Mouse (Mus musculus) granulocyte monocyte progenitor cell, adult 5-6 weeks (primary cell): ENCODE data around the gene Zdhhc8. TPM values are rescaled to one million over a fixed set of nuclear protein-coding genes. Genes with fewer than 3 reads are reported as not detected.
"Not testable (repeated sequence)": the region's sequence is repeated elsewhere in the genome, so short reads cannot be mapped to it uniquely, and the experiment has no call there.

Source experiments
- ATAC-seq: replicated peaks from 2 replicates; pipeline ENCODE4 v1.8.0; 2016; ENCODE audit warnings: mild to moderate bottlenecking, moderate TSS enrichment, inconsistent platforms; ENCODE audit not compliant: poor library complexity, severe bottlenecking
- total RNA-seq, 2 experiments: library from RNA; stranded (forward) in 1 of 2; stranded (reverse) in 1 of 2; fragments of 200-712, 200-1000 nt in 1 of 2; fragments of >200 nt in 1 of 2; fragmentation: Nextera tagmentation in 1 of 2; gene quantifications; 2 replicates each; pipeline ENCODE4 v1.2.3; 2014 to 2017

Gene Zdhhc8
- total RNA-seq, 2 experiments from 2014 or later: 3.6 to 9.7 TPM

DNA sequence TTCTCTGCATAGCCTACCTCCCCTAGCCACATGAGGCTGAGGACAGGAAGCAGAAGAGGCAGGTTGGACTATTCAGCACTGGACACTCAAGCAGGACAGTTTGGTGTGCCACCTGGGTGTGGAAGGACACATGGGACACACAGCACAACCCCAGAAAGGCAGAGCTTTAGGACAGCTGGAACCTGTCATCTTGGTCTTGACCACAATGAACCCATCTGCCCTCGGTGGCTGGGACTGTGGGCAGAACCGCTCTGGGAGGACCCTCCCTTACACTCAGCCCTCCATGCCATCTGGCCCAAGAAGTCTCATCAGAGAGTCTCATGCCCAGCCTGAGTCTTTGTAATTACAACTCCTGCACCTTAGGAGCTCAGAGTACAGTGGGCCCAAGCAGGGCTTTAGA, 34.9 kb downstream of the Zdhhc8 start:
- ATAC-seq: no peak

- ATAC-seq: no peak
Observed at GRCm38 (mm10) chr16:18198365-18199098, 36.4 kb downstream of the Zdhhc8 start.

GRCm38 (mm10) chr16:18197881-18198280, 37.1 kb downstream of the Zdhhc8 start:
- ATAC-seq: no peak

DNA sequence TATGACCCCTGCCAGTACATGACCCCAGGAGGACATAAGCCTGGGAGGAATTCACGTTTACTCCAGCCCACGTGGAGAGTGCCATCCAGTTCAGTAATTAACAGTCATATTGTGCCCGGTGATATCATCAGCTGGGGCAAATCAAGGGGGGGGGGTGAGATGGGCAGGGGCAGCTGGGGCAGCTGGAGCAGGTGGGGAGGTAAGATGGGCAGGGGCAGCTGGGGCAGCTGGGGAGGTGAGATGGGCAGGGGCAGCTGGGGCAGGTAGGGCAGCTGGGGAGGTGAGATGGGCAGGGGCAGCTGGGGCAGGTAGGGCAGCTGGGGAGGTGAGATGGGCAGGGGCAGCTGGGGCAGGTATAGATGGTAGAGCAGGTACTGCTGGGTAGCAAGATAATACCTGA, 39.4 kb downstream of the Zdhhc8 start:
- not testable (repeated sequence) for ATAC-seq

GRCm38 (mm10) chr16:18195068-18195467, 39.9 kb downstream of the Zdhhc8 start:
- peak; percentile 94 for ATAC-seq

- 0 out of 2 replicates have a peak, but pooled peaks have one; percentile 2 for ATAC-seq
Observed at GRCm38 (mm10) chr16:18194208-18194985, 40.5 kb downstream of the Zdhhc8 start.

DNA sequence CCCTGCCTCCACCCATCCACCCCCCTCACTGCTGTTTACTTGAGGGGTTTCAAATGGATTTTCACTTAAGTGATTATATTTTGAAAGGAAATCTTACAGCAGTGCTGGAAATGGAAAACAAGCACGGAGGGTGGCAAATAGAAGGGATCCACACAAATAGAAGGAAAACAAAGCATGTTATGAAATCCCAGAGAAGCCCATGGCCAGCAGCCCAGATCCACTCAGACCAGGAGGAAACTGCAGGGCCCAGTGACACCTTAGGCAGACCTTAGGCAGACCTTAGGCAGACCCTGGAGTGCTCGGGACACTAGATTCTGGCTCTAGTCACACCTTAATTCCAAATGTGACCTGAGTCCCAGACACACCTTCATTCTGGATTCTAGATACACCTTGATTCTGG, 43.9 kb downstream of the Zdhhc8 start:
- no peak for ATAC-seq

DNA sequence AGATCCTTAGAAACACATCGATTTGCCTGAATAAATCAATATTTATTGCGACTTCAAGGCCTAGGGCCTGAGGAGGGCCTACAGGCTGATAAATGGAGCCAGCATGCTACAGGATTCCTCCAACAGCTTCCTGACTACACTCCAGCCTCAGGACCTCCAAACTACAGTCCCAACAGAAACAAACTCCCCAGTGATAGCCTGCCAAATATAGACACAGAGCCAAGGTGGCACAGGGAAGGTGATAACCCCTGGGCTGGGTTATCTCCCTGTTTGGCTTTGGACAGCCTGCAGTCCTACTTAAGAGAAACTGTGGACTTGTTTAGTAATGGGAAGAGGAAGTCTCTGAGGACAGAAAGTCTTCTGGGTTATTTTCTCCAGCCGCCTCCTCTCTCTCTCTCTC, 47.7 kb downstream of the Zdhhc8 start:
- no peak for ATAC-seq

DNA sequence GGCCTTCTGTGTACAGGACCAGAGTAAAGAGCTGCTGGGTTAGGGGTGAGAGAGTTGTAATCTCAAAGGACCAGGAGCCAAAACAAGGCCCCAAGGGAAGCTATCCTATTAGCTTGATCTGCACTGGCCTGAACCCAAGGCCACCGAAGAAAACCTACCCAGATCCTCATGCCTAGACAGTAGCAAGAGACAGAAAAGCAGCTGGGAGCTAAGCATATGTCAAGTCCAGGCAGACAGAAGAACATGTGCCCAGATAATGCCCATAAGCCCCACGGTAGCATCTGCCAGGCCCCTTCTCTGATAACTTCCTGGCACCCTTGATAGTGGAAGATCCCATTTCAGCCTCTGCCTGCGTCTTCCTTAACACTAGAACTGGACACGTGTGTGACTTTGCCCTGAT, 48.1 kb downstream of the Zdhhc8 start:
- no peak for ATAC-seq

GRCm38 (mm10) chr16:18185715-18186449, 49.1 kb downstream of the Zdhhc8 start:
- ATAC-seq: no peak

- no peak for ATAC-seq
Observed at GRCm38 (mm10) chr16:18182766-18183165, 52.2 kb downstream of the Zdhhc8 start.

GRCm38 (mm10) chr16:18181398-18181797, 53.5 kb downstream of the Zdhhc8 start:
- no peak for ATAC-seq

DNA sequence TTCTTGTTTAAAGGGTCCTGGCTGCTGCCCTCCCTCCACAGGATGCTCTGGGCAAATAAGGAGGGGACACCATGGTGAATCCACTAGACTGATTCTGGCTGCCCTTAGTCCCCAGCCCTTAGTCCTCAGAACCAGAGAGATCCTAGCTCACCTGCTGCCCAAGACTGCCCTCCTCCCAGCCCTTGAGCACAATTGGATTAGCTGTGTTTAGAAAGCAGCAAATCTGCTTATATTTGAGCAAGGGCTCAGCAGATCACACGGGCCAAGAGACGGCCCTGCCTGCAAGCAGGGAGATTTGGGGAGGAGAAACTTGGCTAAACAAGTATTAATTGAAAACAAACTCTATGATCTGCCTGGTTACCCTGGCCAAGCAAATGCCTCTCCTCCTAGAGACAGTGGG, 55.3 kb downstream of the Zdhhc8 start:
- no peak for ATAC-seq

GRCm38 (mm10) chr16:18176758-18177157, 58.2 kb downstream of the Zdhhc8 start:
- ATAC-seq: no peak

DNA sequence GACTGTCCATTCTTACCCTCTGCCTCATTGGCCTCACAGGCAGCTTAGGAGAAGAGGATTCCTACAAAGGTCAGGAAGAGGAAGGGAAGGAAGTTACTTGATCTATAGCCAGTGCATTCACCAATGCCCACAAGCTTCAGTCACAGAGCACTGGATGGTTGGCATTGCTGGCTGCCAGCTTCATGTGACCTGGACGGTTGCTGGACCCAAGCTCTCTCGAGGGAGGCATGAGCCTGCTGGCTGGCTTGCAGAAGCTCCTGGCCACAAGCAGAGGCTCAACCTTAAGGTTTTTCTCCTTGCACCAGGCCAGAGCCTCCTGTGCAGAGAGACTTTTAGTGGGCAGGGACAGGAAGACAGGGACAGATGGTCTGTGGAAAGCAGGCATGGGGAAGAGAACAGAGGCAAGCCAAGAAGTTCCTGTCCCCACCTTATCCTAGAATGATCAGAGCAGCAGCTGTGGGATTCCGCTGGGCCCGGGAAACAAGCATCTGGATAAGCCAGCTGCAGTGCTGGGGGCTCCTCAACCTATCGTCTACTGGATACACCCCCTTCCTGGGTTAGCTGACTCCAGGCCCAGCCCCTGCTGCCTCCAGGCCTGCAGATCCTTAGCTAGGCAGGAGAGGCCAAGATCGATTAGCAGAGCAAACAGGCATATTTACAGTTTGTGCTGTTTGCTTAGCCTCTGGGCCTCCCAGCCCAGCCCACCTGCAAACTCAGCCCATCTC, 59.0 kb downstream of the Zdhhc8 start:
- ATAC-seq: peak; percentile 29

DNA sequence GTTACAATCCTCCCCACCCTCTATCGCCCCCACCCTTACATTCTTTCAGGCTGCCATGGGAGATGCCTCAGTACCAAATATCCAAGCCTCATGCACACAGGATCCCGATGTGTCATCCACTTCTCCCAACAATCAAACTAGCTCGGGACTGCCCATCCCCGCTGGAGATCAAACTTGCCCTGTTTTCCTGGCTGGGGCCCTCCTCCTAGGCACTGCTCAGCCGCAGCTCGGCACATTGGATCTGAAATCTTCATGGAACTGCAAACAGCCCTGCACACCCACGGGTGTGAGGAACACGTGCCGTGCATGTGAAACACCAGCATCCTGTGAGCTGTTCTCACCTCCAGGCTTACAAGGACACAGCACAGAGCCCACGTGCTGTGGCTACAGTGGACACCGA, 61.1 kb downstream of the Zdhhc8 start:
- no peak for ATAC-seq

DNA sequence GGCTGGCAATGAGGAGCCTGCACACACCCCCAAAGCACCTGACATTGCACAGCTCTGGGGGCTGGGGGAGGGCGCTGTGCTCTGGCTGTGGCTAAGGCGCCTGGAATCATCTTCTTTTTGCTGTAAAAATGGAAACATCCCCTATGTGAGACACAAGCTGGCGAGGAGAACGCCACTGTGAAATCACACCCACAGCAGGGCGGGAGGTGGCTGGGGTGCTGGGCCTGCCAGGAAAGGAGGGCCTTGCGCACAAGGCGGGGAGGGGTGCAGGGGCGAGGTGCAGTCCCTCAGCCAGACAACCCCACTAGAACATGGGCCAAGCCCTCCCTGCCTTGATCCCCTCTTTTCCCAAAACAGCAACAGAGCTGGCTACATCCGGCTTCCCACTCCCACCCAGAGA, 61.7 kb downstream of the Zdhhc8 start:
- no peak for ATAC-seq

DNA sequence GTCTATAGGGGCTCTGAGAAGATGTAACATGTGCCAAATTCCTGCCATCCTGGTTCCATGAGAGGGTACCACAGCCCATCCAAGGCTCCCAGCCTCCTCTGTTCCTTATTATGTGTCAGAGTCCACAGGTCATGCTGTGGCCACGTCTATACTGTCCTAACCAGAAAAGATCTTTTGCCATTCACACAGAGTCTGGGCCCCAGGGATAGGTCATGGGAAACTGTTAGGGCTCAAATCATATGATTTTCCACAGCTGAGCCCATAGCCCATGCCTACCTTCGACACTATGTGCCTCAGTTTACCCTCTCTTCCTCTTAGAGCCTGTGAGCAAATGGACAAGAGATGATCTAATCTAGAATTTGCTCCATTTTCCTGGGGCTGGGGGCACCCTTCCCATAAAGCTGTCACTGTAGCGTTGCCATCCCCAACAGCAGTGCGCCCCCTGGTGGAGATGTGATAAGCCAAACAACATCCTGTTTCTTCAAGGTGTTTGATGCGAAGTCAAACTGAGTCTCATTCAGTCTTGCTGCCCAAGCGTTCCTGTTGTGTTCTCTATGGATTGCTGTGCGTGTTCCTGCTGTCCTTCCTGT, 62.6 kb downstream of the Zdhhc8 start:
- ATAC-seq: peak; percentile 32
